Mouse (Mus musculus): ENCODE measurements around the gene Syne1.

Syne1 gene

DNA sequence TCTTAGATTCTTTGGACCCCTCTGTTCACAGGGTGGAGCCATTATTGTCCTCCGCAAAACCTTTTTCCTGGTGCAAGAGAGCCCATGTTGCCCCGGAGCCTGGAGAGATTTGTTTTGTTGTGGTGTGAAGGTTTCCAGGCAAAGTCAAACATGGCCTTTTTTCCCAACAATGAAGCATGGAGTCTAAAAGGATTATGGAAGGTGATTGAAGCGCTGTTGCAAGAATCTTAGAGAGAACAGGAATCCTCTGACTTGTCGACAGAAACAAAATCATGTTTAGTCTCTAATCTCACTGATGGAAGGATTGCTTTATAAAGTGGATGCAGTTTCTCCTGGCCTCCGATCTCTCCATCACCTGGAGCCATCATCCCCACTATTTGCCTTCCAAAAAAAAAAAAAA is at the start of gene Syne1:
Syne1 (minus strand) TSS at position 101 of the 400 bp plus-strand sequence.
- DNase-seq = no peak

DNA sequence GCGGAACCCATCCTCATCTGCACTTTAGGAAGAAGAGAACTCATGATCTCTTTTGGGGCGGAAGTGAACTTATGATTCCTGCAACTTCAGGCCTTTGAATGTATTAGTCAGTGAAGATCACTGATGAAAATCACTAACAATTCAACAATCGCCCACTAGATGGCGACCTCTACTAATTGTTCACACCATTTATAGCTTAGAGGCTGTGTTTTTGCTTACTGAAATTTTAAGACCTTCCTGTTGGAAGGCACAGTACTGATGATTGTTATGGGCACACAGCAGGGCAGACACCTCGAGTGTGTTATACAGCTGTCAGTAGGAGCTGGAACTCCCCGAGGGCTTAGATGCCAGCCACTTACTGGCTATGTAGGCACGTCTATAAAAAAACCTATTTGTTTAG is 48.8 kb upstream of the Syne1 start:
- DNase-seq = peak; percentile 85

DNA sequence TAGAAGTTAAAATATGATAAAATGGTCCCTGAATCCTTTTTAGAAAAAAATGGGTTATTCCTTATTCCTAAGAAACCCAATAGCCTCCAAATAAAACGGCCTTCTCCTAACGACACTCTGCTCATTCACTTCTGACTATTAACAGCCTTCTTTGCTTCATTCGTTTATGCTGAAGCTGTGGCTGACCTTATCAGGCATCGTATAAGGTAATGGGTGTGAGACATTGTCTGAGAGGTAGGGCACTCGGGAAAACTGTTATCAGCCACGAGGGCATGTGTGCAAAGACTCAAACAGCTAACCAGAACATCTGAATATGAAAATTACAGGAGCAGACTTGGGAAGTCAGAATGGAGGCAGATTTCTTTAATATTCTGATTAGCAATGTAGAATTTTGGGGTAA is 45.3 kb upstream of the Syne1 start:
- no peak for DNase-seq

DNA sequence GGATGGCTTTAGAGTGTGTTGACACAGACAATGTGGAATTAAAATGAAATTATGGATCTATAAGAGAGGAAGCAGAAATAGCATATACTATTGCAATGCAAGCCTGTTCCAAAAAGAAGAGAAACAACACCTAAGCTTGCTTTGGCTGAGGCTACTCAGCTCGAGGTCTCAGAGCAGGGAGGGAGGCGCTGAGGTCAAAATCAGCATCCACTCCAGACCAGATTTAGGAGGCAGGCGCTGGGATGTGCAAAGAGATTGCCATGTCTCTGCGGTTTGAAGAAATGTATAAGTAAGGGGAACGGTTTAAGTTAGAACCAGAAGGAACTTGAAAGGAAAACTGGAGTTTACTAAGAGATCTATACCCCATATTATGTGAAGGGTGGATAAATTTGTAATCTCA is 43.2 kb upstream of the Syne1 start:
- DNase-seq = no peak

DNA sequence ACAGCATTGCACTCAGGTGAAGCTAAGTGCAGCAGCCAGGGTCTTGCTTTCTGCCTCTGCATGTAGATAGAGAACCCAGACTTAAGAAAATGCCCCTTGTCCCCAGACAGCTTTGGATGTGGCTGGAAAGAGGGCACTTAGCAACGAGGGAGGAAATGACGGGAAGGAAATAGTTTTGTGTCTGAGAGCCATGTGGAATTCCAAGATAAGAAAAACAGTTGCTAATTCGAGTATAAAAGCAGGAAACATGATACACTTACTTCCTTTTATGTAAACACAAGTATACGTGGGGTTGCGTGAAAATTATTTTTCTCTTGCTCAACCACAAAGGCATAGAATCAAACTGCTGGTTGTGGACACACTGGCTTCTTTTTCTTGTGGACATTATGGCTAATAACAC is 42.2 kb upstream of the Syne1 start, which contains the start of gene Myct1:
Myct1 (plus strand) TSS at position 312 of the 400 bp plus-strand sequence.
- no peak for DNase-seq

DNA sequence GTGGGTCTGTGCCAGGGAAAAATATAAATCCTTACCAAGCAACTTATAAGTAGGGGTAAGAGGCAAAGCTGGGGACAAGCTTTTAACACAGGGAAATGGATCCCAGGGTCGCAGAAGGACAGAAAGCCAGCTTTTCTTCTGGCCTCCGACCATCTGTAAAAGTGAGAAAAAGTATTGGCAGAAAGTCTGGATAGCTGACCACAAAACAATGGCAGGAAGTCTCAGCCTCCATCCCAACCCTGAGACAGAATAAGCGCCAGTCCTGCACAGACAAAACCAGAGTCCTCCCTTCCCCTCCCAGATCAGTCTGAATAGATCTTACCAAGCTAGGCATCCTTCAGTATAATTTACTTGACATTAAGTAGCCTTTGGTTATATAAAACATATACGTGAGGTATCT is 40.7 kb upstream of the Syne1 start:
- DNase-seq = peak; percentile 31

DNA sequence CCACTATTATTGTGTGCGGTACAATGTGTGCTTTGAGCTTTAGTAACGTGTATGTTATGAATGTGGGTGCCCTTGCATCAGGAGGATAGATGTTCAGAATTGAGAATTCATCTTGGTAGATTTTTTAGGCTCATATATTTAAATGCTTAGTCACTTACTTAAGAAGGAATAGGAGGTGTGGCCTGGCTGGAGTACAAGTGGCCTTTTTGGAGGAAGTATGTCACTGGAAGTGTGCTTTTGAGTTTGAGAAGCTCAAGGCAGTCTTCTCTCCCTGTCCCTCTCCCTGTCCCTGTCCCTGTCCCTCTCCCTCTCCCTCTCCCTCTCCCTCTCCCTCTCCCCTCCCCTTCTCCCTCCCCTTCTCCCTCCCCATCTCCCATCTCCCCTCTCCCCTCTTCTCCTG is 39.8 kb upstream of the Syne1 start:
- DNase-seq = no peak

DNA sequence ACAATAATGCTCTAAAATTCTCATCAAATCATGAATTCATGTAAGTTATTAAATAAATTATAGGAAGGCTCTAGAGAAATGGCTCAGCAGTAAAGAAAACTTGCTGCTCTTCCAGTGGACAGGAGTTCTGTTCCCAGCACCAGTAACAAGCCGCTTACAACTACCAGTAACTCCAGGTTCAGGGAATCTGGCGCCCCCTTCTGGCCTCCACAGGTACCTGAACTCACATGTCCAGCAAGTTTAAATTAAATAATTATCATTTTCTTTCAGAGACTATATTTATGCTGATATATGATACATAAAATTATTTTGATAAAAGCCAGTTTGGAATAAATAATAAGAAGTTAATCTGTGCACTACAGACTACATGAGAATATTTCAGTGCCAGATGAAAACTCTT is 22.0 kb upstream of the Syne1 start:
- no peak for DNase-seq

DNA sequence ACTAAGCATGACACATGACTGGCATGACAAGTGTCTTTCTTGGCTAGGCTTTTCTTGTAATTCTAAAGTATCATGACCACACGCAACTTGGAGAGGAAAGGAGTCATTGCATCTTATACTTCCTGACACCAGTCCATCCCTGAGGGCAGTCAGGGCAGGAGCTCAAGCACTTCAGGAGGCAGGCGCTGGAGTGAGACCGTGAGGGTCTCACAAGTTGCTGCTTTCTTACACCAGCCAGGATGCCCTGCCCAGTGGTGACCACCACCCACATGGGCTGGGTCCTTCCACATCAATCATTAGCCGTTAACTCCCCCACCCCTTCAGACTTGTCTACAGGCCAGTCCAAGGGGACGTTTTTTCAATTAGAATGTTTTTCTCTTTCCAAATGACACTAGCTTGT is 20.1 kb upstream of the Syne1 start:
- DNase-seq = no peak

DNA sequence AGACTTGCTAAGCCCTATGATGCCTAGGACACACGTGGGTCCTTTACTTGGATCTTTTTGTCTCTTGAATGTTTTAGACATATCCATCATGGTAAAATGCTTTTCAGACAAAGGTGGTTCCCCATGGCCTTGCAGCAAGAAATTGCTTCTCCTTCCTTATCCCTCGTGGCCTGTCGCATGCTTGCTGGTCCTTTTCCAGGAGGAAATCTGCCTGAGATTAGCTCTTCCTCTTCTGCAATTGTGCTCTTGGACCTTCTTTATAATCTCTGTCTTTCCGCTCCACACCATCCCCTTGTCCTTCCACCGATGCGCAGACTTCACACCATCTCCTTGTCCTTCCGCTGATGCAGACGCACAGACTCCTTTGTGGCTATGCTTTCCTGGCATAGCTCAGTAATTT is 18.8 kb upstream of the Syne1 start:
- DNase-seq = no peak

DNA sequence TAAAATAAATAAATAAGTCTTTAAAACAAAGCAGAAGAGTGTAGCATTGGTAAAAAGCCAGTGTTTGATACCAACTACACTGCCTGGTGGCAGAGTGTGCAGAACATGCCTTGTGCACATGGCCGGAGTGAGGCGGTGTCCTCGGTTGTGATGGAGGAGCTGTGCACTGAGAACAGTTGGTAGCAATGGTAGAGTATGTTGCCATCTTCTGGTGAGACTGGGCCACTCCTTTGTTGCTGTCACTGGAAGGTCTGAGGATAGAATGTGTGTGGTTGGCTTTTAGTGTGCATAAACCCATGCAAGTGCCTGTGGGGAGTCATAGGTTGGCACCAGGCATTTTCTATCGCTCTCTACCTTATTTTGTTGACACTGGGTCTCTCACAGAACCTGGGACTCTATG is 17.7 kb upstream of the Syne1 start:
- no peak for DNase-seq

DNA sequence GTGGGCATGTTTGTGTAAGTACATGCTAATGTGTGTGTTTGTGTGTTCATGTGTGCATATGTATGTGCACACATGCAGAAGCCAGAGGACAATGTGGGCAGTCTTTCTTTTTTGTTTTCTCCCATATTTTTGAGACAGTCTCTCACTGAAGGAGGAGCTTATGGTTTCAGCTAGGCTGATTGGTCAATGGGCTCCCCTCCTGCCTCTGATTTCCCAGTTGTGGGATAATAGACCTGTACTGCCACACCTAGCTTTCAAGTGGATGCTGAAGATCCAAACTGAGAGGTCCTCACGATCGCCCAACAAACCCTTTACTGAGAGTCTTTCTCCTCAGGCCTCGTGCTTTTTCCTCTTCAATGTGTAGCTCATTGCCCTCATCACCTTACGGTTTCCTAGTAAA is 10.4 kb upstream of the Syne1 start:
- DNase-seq = no peak

DNA sequence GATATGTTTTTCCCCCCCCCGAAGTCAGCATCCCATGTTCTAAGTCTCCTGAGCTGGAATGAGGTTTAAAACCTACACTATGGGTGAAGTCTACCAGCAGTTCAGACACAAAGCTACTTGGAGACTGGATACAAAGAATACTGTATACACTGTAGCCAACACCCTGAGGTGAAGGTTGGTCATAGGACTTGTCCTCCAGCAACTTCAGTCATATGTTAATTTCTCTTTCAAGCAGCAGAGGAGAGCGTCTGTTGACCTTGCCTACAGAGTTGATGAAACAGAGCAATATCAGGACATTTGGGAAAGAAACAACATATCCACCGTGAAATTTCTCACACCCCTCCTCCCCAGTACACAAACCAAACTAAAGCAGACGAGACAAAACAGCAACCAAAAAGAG is 9.2 kb upstream of the Syne1 start:
- DNase-seq = no peak

DNA sequence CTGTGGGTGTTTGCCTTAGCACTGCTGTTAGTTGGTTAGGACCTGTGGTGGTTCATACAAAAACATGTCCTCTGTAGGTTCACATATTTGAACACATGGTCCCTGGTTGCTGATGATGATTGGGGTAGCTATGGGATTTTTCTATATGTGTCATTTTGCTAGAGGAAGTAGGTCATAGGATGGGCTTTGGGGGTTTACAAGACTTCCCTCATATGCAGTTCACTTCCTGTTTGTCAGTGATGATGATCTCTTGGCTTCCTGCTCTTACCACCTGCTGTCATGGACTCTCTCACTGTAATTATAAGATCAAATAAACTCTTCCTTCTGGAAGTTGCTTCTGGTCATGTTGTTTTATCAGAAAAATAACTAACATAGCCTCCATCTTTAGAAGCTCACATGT is 7.5 kb upstream of the Syne1 start:
- DNase-seq = no peak

DNA sequence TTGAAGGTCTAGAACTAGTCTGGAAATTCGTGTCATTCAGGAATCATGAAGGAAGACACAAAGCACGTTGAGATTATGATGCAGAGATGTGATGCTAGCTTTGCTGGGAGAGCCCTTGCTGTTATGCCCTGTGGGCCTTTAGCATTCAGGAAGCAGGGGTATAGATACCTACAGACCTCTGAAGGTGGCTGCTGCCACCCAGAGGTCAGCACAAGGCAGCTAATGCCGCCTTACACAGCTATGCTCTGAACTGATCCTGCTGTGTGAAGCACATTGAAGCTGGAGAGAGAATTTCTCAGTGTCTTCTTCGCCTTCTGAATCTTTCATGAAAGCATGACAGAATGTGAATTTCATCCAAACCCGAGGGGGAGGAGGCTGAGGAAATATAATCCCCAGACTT is 3.7 kb upstream of the Syne1 start:
- peak; percentile 11 for DNase-seq

DNA sequence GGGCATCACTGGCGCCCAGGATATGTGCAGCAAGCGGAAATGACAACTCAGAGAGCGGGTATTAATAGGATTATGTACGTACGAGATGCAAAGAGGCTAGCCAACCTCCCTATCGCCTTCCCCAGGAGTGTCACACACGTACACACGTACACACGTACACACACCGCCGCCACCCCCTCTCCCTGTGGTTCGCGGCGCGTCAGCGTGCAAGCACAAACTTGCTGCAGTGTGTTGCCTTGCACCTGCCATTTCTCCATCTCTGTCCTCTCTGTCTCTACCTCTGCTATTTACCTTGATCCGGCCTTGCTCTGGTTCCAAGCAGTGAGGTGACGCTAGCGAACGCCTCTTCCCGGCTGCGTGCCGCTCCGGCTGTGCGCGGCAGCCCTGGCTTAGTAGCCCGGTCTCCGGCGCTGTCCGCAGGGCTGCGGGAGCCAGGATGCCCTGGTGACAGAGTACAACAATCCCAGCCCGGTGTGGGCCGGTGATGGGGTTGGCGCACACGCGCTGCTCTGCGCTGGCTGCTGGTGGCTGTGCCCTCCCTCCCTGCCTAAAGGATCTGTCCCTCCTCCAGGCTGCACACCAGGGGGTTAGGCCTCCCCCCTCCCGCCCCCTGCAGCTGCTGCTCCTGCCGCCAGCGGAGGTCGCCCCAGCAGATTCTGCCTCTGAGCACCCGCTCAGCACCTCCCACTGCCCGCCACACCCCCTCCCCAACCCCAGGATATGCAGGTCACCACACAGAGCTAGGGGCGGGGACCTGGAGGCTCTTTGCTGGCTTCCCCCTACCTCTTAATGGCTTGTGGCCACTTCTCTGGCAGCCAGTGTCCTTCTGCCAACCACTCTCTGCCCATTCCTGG is 887 bp downstream of the Syne1 start:
- DNase-seq = peak; percentile 48

DNA sequence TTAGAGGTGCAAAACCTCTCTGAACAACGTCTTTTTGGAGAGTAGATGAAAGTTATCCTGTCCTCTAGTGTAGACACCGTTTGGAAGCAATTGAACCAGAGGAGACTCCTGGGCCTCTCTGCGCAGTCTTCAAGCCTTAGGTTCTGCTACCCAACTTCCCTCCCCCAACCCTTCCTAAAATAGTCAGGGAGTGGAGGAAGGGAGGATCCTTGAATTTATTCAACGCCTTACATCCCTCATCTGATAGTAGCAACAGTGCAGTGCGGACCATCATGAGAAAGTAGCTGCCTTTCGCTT is 1.5 kb downstream of the Syne1 start:
- peak; percentile 24 for DNase-seq

DNA sequence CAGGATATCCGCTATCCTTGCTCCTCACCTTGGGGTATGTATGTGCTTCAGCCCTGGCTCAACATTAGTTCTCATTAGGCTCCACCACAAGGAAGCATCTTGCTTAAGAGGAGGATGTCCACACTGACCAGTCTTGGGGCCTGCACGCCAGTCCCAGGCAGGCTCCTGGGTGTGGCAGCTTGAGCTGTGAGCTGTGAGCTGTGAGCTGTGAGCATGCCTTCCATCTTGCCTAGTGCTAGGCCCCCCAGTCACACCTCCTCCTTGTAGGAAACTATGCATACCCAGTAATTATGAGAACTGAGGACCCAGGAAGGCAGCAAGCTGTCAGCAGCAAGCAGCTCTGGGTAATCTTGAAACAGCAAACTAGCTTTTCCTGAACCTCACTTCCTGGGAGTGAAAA is 2.6 kb downstream of the Syne1 start:
- DNase-seq = no peak

DNA sequence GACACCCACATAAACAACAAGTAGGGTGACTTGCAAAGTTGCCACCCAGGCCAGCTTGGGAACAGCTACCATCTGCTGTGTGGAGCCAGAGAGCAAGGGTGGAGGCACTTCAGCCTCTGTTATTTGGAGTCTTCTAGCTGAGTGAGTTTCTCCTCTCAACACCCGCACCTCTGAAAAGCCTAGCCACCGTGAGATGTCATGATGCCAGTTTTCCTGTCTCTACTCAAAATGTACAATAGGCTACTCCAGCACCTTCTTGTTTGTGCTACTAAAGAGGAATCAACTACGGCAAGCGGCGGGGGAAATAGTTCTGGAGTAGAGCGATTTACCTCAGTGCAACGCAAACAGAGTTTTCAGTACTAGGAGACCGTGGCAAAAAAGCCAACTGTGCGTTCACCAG is 3.5 kb downstream of the Syne1 start:
- DNase-seq = no peak

DNA sequence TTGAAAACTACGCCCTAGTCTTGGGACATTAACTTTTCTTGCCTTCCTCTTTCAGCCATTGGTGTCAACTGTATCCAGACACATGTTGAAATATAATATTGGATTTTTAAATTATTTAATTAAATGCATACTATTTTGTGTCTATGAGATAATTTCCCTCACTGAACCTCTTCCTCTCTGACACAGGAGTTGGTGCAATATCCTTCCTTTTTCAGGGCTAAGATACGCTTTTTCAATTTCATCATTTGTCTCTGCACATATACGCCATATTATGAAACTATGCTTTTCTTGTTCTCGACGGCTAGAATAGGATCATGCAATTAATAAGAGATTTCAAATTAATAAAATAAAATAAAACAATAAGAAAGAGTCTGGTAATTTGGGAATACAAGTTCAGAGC is 4.9 kb downstream of the Syne1 start:
- no peak for DNase-seq

DNA sequence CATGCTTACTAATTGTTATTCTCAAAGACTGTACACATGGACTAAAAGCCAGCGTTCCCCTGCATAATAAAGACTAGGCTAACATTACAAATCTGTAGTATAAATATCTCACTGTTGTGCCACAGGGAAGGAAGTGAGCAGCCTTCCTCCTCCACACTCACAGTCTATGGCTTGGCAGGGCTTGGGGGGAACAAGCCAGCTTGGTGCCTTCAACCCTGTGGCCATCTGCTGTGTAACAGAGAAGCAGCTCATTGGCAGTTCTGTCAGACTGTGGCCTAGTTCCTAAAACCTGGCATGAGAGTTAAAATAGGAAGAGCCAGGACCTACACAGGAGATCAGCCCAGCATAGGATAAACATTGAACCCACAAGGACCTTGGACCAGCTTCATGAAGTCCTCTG is 23.0 kb downstream of the Syne1 start:
- DNase-seq = no peak

DNA sequence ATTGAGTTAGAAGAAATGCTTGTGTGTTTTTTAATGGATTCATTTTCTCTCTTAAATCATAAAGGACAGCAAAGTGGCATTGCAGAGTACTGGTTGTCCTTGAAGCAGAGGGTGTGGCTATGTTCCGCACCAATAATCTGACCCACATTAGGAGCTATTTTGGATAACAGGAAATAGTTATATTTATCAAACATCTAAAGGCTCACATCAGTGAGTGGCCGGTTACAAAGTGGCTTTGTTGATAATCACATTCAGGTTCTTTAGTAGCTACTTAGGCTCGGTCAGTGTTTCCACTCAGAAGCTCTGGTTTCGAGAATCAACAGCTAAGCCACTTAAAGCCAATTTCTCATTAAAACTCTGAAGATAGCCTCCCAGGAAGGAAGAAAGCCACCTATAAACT is 23.6 kb downstream of the Syne1 start:
- DNase-seq = no peak

DNA sequence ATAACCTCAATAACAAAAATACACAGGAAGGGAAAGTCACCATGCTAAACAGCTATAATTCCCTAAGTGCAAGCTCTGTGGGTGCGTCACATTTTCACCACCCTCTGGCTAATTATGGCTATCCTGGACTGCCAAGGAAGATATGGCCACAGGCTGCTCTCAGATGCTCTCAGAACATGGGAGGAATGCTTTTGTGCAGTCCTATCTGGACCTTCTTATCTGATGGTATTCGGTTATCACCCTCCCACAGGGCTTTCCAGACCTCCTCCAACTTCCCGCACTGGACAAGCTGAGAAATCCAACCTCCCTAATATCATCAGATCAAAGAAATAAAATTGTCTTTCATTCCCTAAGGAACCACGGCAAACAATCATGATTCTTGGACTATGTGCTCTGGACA is 28.4 kb downstream of the Syne1 start:
- no peak for DNase-seq

DNA sequence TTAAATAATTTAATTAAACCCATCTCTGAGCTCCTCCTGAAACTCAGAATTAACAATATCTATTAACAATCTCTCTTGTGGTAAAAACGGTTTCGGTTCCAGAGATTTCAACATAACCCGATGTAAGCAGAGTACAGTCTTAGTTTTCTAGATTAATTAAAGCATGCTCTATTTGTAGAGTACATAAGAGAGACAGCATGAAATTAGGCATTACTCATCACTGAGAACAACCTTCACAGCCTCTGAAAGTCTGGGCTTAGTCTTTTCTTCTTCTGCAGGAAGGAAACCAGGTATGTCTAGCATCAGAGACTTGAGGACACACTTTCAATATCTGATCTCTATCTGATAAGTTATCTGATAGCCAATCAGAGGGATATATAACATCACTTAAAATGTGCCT is 29.0 kb downstream of the Syne1 start:
- no peak for DNase-seq

DNA sequence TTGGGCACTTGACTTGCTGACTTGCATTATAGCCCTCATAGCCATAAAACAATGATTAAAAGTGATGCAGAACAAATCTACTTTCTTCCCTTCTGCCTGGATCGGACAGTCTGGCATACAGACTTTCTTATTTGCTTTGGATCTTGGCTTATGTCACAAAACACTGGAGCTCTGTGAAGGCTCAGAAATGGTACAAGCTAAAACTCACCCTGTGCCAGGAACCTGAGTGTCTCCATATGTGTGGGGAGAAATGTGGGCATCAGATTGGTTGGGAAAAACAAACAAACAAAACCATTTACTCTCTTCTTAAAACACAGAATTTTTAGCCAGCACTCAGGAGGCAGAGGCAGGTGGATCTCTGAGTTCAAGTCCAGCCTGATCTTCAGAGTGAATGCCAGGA is 30.6 kb downstream of the Syne1 start:
- DNase-seq = no peak

DNA sequence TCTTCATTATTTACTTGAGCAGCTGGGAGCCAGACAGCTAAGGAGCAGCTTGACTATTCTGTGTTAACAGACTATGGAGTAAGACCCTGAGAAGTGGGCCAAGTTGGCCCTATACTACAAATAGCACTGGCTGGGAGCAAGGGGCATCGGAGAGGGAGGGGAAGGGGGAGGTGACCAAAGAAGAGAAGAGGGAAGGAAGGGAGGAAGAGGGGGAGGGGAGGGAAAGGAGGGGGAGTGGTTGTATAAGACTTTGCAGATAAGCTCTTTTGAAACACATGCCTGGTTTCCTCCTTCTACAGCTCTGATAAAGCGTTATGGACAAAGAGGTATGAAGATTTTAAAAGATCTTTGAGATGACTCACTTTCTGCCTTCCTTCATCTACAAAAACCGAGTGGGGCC is 36.0 kb downstream of the Syne1 start:
- DNase-seq = no peak

All from lung, postnatal 14 days (tissue).